Mouse (Mus musculus) embryonic facial prominence, embryonic 14.5 days (tissue): ENCODE results near the gene Nxn. TPM values are rescaled to one million over a fixed set of nuclear protein-coding genes. Genes with fewer than 3 reads are reported as not detected.

Experiments
- ATAC-seq: fragments of 200-750 bp; cut with Nextera tagmentation; 2 replicates; pipeline ENCODE4 v1.8.0; 2017; ENCODE audit warnings: low read depth, moderate number of reproducible peaks, moderate TSS enrichment
- DNase-seq: peaks from one replicate; pipeline ENCODE4 v3.0.0-alpha.2; 2015; ENCODE audit warnings: low spot score
- H3K27ac ChIP-seq: fragments of 300-500 bp; sonication (generic); replicated peaks from 2 replicates; pipeline ENCODE4 v1.5.1; 2014; ENCODE audit warnings: low read depth, mild to moderate bottlenecking, low read length, moderate library complexity
- H3K27me3 ChIP-seq: fragments of 300-500 bp; sonication (generic); replicated peaks from 2 replicates; pipeline ENCODE4 v1.6.1; 2014; ENCODE audit warnings: low read length; ENCODE audit not compliant: control insufficient read depth, insufficient read depth
- H3K36me3 ChIP-seq: fragments of 300-500 bp; sonication (generic); 2 replicates; pipeline ENCODE4 v1.6.1; 2014; ENCODE audit warnings: low read length, mixed read lengths; ENCODE audit not compliant: control insufficient read depth, insufficient read depth
- H3K4me1 ChIP-seq: fragments of 300-500 bp; sonication (generic); 2 replicates; pipeline ENCODE4 v1.6.1; 2014; ENCODE audit warnings: antibody characterized with exemption, low read length; ENCODE audit not compliant: control insufficient read depth, insufficient read depth
- H3K4me2 ChIP-seq: fragments of 300-500 bp; sonication (generic); 2 replicates; pipeline ENCODE4 v1.6.1; 2014; ENCODE audit warnings: low read depth, mild to moderate bottlenecking, low read length, moderate library complexity, mixed read lengths
- H3K4me3 ChIP-seq: fragments of 300-500 bp; sonication (generic); 2 replicates; pipeline ENCODE4 v1.5.1; 2014; ENCODE audit warnings: low read depth, mild to moderate bottlenecking, low read length
- H3K9ac ChIP-seq: fragments of 300-500 bp; sonication (generic); 2 replicates; pipeline ENCODE4 v1.6.1; 2014; ENCODE audit warnings: low read depth, mild to moderate bottlenecking, low read length, moderate library complexity, mixed read lengths
- H3K9me3 ChIP-seq: fragments of 300-500 bp; sonication (generic); 2 replicates; pipeline ENCODE4 v1.6.1; 2016; ENCODE audit warnings: low read length; ENCODE audit not compliant: control insufficient read depth
- WGBS: fragments of 180-500 bp; shearing (Covaris S2); extraction: QIAGEN DNeasy Blood & Tissue Kit; methylation state at CpG from one replicate; pipeline ENCODE4 v1.1.7; 2014; 5-methylcytosine and 5-hydroxymethylcytosine counted together
- polyA plus RNA-seq: library from polyadenylated mRNA; unstranded; fragments of >200 nt; fragmentation: Nextera tagmentation; extraction: Ambion mirVana; gene quantifications from 2 replicates; pipeline ENCODE4 v1.2.1, GENCODE M21; 2014

Nxn gene
- polyA plus RNA-seq, 1 experiment from 2014 or later = 63.8 TPM

- Histone ChIP-seq H3K9me3 (no peaks in the 10 kb centered on the region), H3K4me1 (peaks cover 21% of the 10 kb centered on the region), H3K36me3 (peaks cover 22% of the 10 kb centered on the region), H3K4me3 (no peak overlapping the region), H3K27ac (peak overlapping the region; percentile 91), H3K27me3 (no peaks in the 10 kb centered on the region), H3K9ac (no peak overlapping the region), H3K4me2 (no peak overlapping the region)
- 45% methylated on average over 4 of the region's 4 CpGs for WGBS
- DNase-seq (no peak), ATAC-seq (no peak)
Observed at GRCm38 (mm10) chr11:76429046-76429445, 30.1 kb upstream of the Nxn start.

GRCm38 (mm10) chr11:76427781-76428180 lies 28.8 kb upstream of the Nxn start:
- Histone ChIP-seq H3K36me3 (peaks cover 28% of the 10 kb centered on the region), H3K4me1 (peaks cover 21% of the 10 kb centered on the region), H3K27me3 (no peaks in the 10 kb centered on the region), H3K4me2 (no peak overlapping the region), H3K9ac (no peak overlapping the region), H3K4me3 (no peak overlapping the region), H3K27ac (no peak overlapping the region), H3K9me3 (no peaks in the 10 kb centered on the region)
- no peak for ATAC-seq
- DNase-seq = no peak
- WGBS = 70% methylated on average over 3 of the region's 3 CpGs

GRCm38 (mm10) chr11:76425749-76426148 lies 26.8 kb upstream of the Nxn start:
- Histone ChIP-seq H3K27me3 (no peaks in the 10 kb centered on the region), H3K9me3 (no peaks in the 10 kb centered on the region), H3K36me3 (peaks cover 35% of the 10 kb centered on the region), H3K4me1 (peaks cover 18% of the 10 kb centered on the region), H3K27ac (no peak overlapping the region), H3K4me2 (no peak overlapping the region), H3K4me3 (no peak overlapping the region), H3K9ac (no peak overlapping the region)
- DNase-seq = no peak
- ATAC-seq = no peak
- 73% methylated on average over 6 of the region's 6 CpGs for WGBS

GRCm38 (mm10) chr11:76420896-76421295 lies 22.0 kb upstream of the Nxn start:
- no peaks in the 10 kb centered on the region for H3K27me3 ChIP-seq
- H3K9me3 ChIP-seq = no peaks in the 10 kb centered on the region
- H3K27ac ChIP-seq = no peak overlapping the region
- H3K4me2 ChIP-seq = no peak overlapping the region
- H3K36me3 ChIP-seq = peaks cover 78% of the 10 kb centered on the region
- ATAC-seq (no peak), DNase-seq (no peak)
- 69% methylated on average over 4 of the region's 4 CpGs for WGBS
- no peak overlapping the region for H3K9ac ChIP-seq
- no peak overlapping the region for H3K4me3 ChIP-seq
- H3K4me1 ChIP-seq = no peaks in the 10 kb centered on the region

- no peaks in the 10 kb centered on the region for H3K4me1 ChIP-seq
- no peak overlapping the region for H3K4me2 ChIP-seq
- no peaks in the 10 kb centered on the region for H3K27me3 ChIP-seq
- H3K9me3 ChIP-seq = no peaks in the 10 kb centered on the region
- H3K9ac ChIP-seq = no peak overlapping the region
- no peak for ATAC-seq
- H3K4me3 ChIP-seq = no peak overlapping the region
- H3K36me3 ChIP-seq = peaks cover 81% of the 10 kb centered on the region
- DNase-seq = no peak
- no peak overlapping the region for H3K27ac ChIP-seq
- WGBS = 55% methylated on average over 4 of the region's 4 CpGs
Observed at GRCm38 (mm10) chr11:76419179-76419578, 20.2 kb upstream of the Nxn start.

- 78% methylated on average over 8 of the region's 8 CpGs for WGBS
- Histone ChIP-seq H3K4me1 (no peaks in the 10 kb centered on the region), H3K9me3 (no peaks in the 10 kb centered on the region), H3K27me3 (no peaks in the 10 kb centered on the region), H3K27ac (no peak overlapping the region), H3K4me3 (no peak overlapping the region), H3K4me2 (no peak overlapping the region), H3K9ac (no peak overlapping the region), H3K36me3 (peaks cover 76% of the 10 kb centered on the region)
- no peak for ATAC-seq
- DNase-seq = no peak
Observed at GRCm38 (mm10) chr11:76418423-76418822, 19.5 kb upstream of the Nxn start.

- Histone ChIP-seq H3K36me3 (peaks cover 76% of the 10 kb centered on the region), H3K9ac (no peak overlapping the region), H3K4me1 (no peaks in the 10 kb centered on the region), H3K27ac (no peak overlapping the region; the same call in 1 of the 2 replicates), H3K4me2 (no peak overlapping the region), H3K27me3 (no peaks in the 10 kb centered on the region), H3K9me3 (no peaks in the 10 kb centered on the region), H3K4me3 (no peak overlapping the region)
- ATAC-seq (peak; percentile 50; the same call in 1 of the 2 replicates), DNase-seq (peak; percentile 57)
- 30% methylated on average over 2 of the region's 2 CpGs for WGBS
Observed at GRCm38 (mm10) chr11:76415985-76416384, 17.0 kb upstream of the Nxn start.

GRCm38 (mm10) chr11:76415001-76415400 lies 16.1 kb upstream of the Nxn start:
- WGBS = 88% methylated on average over 4 of the region's 4 CpGs

GRCm38 (mm10) chr11:76413202-76413601 lies 14.3 kb upstream of the Nxn start:
- DNase-seq (peak; percentile 64), ATAC-seq (no peak)
- Histone ChIP-seq H3K27ac (peak overlapping the region; percentile 42; the same call in 1 of the 2 replicates), H3K4me1 (no peaks in the 10 kb centered on the region), H3K9ac (no peak overlapping the region), H3K36me3 (peaks cover 64% of the 10 kb centered on the region), H3K27me3 (no peaks in the 10 kb centered on the region), H3K4me2 (no peak overlapping the region), H3K9me3 (no peaks in the 10 kb centered on the region), H3K4me3 (no peak overlapping the region)
- 78% methylated on average over 4 of the region's 4 CpGs for WGBS

More at GRCm38 (mm10) chr11:76415001-76415400, 16.1 kb upstream of the Nxn start:
- Histone ChIP-seq H3K27ac (no peak overlapping the region), H3K9ac (no peak overlapping the region), H3K4me2 (no peak overlapping the region), H3K36me3 (peaks cover 76% of the 10 kb centered on the region), H3K27me3 (no peaks in the 10 kb centered on the region), H3K4me3 (no peak overlapping the region), H3K9me3 (no peaks in the 10 kb centered on the region), H3K4me1 (no peaks in the 10 kb centered on the region)
- no peak for DNase-seq
- no peak for ATAC-seq
